Mouse (Mus musculus): ENCODE data around the gene Insc. TPM values are rescaled to one million over a fixed set of nuclear protein-coding genes. Genes with fewer than 3 reads are reported as not detected.

The Insc gene
- total and polyA plus RNA-seq, 3 experiments, result not detected

- H3K4me1 ChIP-seq (ENCODE audit: control insufficient read depth in 1 of 2, insufficient read depth in 2 of 2), result peaks cover 0 to 8% of the 10 kb centered on the region in 2 experiments; a peak in 2 of 4 replicates
- DNase-seq (ENCODE audit: extremely low read depth), result no peak
- no peak overlapping the region for H3K9ac ChIP-seq (ENCODE audit: insufficient read depth, low read depth)
- no peak overlapping the region for H3K27ac ChIP-seq (ENCODE audit: insufficient read depth, low read depth)
- H3K4me3 ChIP-seq (replicated peaks in 1 of 3; ENCODE audit: low read depth in 2 of 3, low read length in 2 of 3, poor library complexity in 1 of 3), result no peak overlapping the region
- dilution Hi-C loops (cut with MboI; ENCODE audit: extremely low pct_ligation_motif_present, extremely low pct_unique_long_range_greater_than_20kb, low sequenced_read_pairs), result no loop called here
- H3K79me2 ChIP-seq (replicated peaks; ENCODE audit: control insufficient read depth, extremely low read depth, insufficient read depth, poor library complexity, severe bottlenecking), result no peaks in the 10 kb centered on the region
- no peak overlapping the region for H3K4me2 ChIP-seq (ENCODE audit: insufficient read depth, low read depth, poor library complexity, severe bottlenecking)
- H3K27me3 ChIP-seq (replicated peaks), result no peaks in the 10 kb centered on the region
- no peaks in the 10 kb centered on the region for H3K9me3 ChIP-seq (replicated peaks; ENCODE audit: low read length)
- in situ Hi-C loops (cut with MboI; ENCODE audit: low pct_ligation_motif_present, low pct_unique_long_range_greater_than_20kb, low sequenced_read_pairs), result no loop called here
- no peaks in the 10 kb centered on the region for H3K36me3 ChIP-seq (replicated peaks in 1 of 2; ENCODE audit: control insufficient read depth in 1 of 2, insufficient read depth in 1 of 2, low read length in 1 of 2)
- TF ChIP-seq JUND (conservative IDR thresholded peaks at IDR 0.05; ENCODE audit: low read depth, low read length) (no peak), MEF2A (IDR thresholded peaks at IDR 0.05; ENCODE audit: borderline replicate concordance, low read depth, low read length) (no peak), NRF1 (IDR thresholded peaks at IDR 0.05; ENCODE audit: low read depth, low read length) (no peak), TBP (conservative IDR thresholded peaks at IDR 0.05; ENCODE audit: low read depth, low read length) (no peak), HCFC1 (IDR thresholded peaks at IDR 0.05; ENCODE audit: low read depth, low read length) (no peak), ELF1 (IDR thresholded peaks at IDR 0.05; ENCODE audit: low read depth, low read length) (no peak), CHD1 (IDR thresholded peaks at IDR 0.05; ENCODE audit: low read depth, low read length) (no peak)
These were observed 33.1 kb upstream of the Insc start for GRCm38 (mm10) chr7:114710419-114710818.

- Histone ChIP-seq H3K9me3 (replicated peaks; ENCODE audit: low read length) (no peaks in the 10 kb centered on the region), H3K9ac (ENCODE audit: insufficient read depth, low read depth) (no peak overlapping the region), H3K4me1 (ENCODE audit: control insufficient read depth in 1 of 2, insufficient read depth in 2 of 2) (peaks cover 0 to 8% of the 10 kb centered on the region in 2 experiments; a peak in 2 of 4 replicates), H3K4me3 (replicated peaks in 1 of 3; ENCODE audit: low read depth in 2 of 3, low read length in 2 of 3, poor library complexity in 1 of 3) (no peak overlapping the region), H3K79me2 (replicated peaks; ENCODE audit: control insufficient read depth, extremely low read depth, insufficient read depth, poor library complexity, severe bottlenecking) (no peaks in the 10 kb centered on the region), H3K27ac (ENCODE audit: insufficient read depth, low read depth) (no peak overlapping the region), H3K36me3 (replicated peaks in 1 of 2; ENCODE audit: control insufficient read depth in 1 of 2, insufficient read depth in 1 of 2, low read length in 1 of 2) (no peaks in the 10 kb centered on the region), H3K27me3 (replicated peaks) (no peaks in the 10 kb centered on the region), H3K4me2 (ENCODE audit: insufficient read depth, low read depth, poor library complexity, severe bottlenecking) (no peak overlapping the region)
- no peak for DNase-seq (ENCODE audit: extremely low read depth)
- in situ Hi-C loops (cut with MboI; ENCODE audit: low pct_ligation_motif_present, low pct_unique_long_range_greater_than_20kb, low sequenced_read_pairs) (no loop called here), dilution Hi-C loops (cut with MboI; ENCODE audit: extremely low pct_ligation_motif_present, extremely low pct_unique_long_range_greater_than_20kb, low sequenced_read_pairs) (no loop called here)
- TF ChIP-seq USF2 (conservative IDR thresholded peaks at IDR 0.05; ENCODE audit: low read depth, low read length) (no peak), MAFK (IDR thresholded peaks at IDR 0.05; ENCODE audit: insufficient replicate concordance, low read length) (no peak), ETS1 (conservative IDR thresholded peaks at IDR 0.05; ENCODE audit: low read depth, low read length) (no peak), BHLHE40 (IDR thresholded peaks at IDR 0.05; ENCODE audit: low read depth, low read length) (no peak), RCOR1 (conservative IDR thresholded peaks at IDR 0.05; ENCODE audit: low read depth, low read length) (no peak), MAZ (IDR thresholded peaks at IDR 0.05; ENCODE audit: low read depth, low read length) (no peak), TBP (conservative IDR thresholded peaks at IDR 0.05; ENCODE audit: low read depth, low read length) (no peak)
These were observed 31.0 kb upstream of the Insc start for GRCm38 (mm10) chr7:114712523-114712922.

- Histone ChIP-seq H3K4me1 (ENCODE audit: control insufficient read depth in 1 of 2, insufficient read depth in 2 of 2) (peaks cover 0 to 2% of the 10 kb centered on the region in 2 experiments; a peak in 1 of 4 replicates), H3K27ac (ENCODE audit: insufficient read depth, low read depth) (no peak within 1 kb of the TSS), H3K4me3 (replicated peaks in 1 of 3; ENCODE audit: low read depth in 2 of 3, low read length in 2 of 3, poor library complexity in 1 of 3) (no peak within 1 kb of the TSS), H3K79me2 (replicated peaks; ENCODE audit: control insufficient read depth, extremely low read depth, insufficient read depth, poor library complexity, severe bottlenecking) (no peaks in the 10 kb centered on the region), H3K27me3 (replicated peaks) (no peaks in the 10 kb centered on the region), H3K4me2 (ENCODE audit: insufficient read depth, low read depth, poor library complexity, severe bottlenecking) (peak within 1 kb of the TSS; percentile 48), H3K36me3 (replicated peaks in 1 of 2; ENCODE audit: control insufficient read depth in 1 of 2, insufficient read depth in 1 of 2, low read length in 1 of 2) (no peaks in the 10 kb centered on the region), H3K9me3 (replicated peaks; ENCODE audit: low read length) (no peaks in the 10 kb centered on the region), H3K9ac (ENCODE audit: insufficient read depth, low read depth) (no peak within 1 kb of the TSS)
- in situ Hi-C loops (cut with MboI; ENCODE audit: low pct_ligation_motif_present, low pct_unique_long_range_greater_than_20kb, low sequenced_read_pairs) (no loop called here), dilution Hi-C loops (cut with MboI; ENCODE audit: extremely low pct_ligation_motif_present, extremely low pct_unique_long_range_greater_than_20kb, low sequenced_read_pairs) (no loop called here)
- DNase-seq (ENCODE audit: extremely low read depth), result no peak
- TF ChIP-seq RAD21 (IDR thresholded peaks at IDR 0.05; ENCODE audit: low read depth, low read length), result no peak
These were observed 25.2 kb upstream of the Insc start, which contains the start of gene Calcb for GRCm38 (mm10) chr7:114718300-114718699. Gene Calcb (plus strand): TSS chr7:114718643.

All from CH12.LX (cell line).